Mouse (Mus musculus): ENCODE measurements around the gene Trpt1. TPM values are rescaled to one million over a fixed set of nuclear protein-coding genes. Genes with fewer than 3 reads are reported as not detected.
A peak's percentile ranks its signal among the peaks of the same experiment; 100 is the strongest.
"Not testable (repeated sequence)": the region's sequence is repeated elsewhere in the genome, so short reads cannot be mapped to it uniquely, and the experiment has no call there.

Gene Trpt1
- total RNA-seq, 2 experiments from 2014 or later, result 18.8 to 19.6 TPM

- H3K27ac ChIP-seq, result peak within 1 kb of the TSS; percentile 97
These were observed 8.6 kb upstream of the Trpt1 start, which contains the start of gene Vegfb for GRCm38 (mm10) chr19:6987061-6987903. TSS of gene Vegfb (minus strand) at chr19:6987651.

GRCm38 (mm10) chr19:6987904-6988285 lies 8.0 kb upstream of the Trpt1 start:
- H3K27ac ChIP-seq, result peak overlapping the region; percentile 97
- no peak for DNase-seq (ENCODE audit: extremely low spot score in 1 of 2, low spot score in 2 of 2)
- H3K4me3 ChIP-seq, result peak overlapping the region; percentile 78
- TF ChIP-seq CTCF (IDR thresholded peaks at IDR 0.05), result no peak
- intact Hi-C loops (cut with DNase I), result no loop called here

More at GRCm38 (mm10) chr19:6987061-6987903, 8.6 kb upstream of the Trpt1 start, which contains the start of gene Vegfb:
- DNase-seq (ENCODE audit: extremely low spot score in 1 of 2, low spot score in 2 of 2), result peak; percentile 62 to 65
- intact Hi-C loops (cut with DNase I), result no loop called here
- TF ChIP-seq CTCF (IDR thresholded peaks at IDR 0.05), result no peak
- peak within 1 kb of the TSS; percentile 78 for H3K4me3 ChIP-seq

GRCm38 (mm10) chr19:6989251-6989650 lies 6.7 kb upstream of the Trpt1 start:
- no peak overlapping the region for H3K4me3 ChIP-seq
- DNase-seq (ENCODE audit: extremely low spot score in 1 of 2, low spot score in 2 of 2), result no peak
- TF ChIP-seq CTCF (IDR thresholded peaks at IDR 0.05), result no peak
- H3K27ac ChIP-seq, result no peak overlapping the region
- intact Hi-C loops (cut with DNase I), result no loop called here

- H3K27ac ChIP-seq, result no peak overlapping the region
- H3K4me3 ChIP-seq, result no peak overlapping the region
- TF ChIP-seq CTCF (IDR thresholded peaks at IDR 0.05), result no peak
- no peak for DNase-seq (ENCODE audit: extremely low spot score in 1 of 2, low spot score in 2 of 2)
- intact Hi-C loops (cut with DNase I), result no loop called here
These were observed 5.2 kb upstream of the Trpt1 start for GRCm38 (mm10) chr19:6990712-6991111.

- DNase-seq (ENCODE audit: extremely low spot score in 1 of 2, low spot score in 2 of 2); intact Hi-C loops (cut with DNase I); H3K27ac ChIP-seq; H3K4me3 ChIP-seq: not testable (repeated sequence)
These were observed 4.8 kb upstream of the Trpt1 start for GRCm38 (mm10) chr19:6991166-6991565.

- no peak; the same call in 1 of the 2 replicates for TF ChIP-seq CTCF (IDR thresholded peaks at IDR 0.05)
- Histone ChIP-seq H3K4me3 (peak within 1 kb of the TSS; percentile 73), H3K27ac (peak within 1 kb of the TSS; percentile 86)
- peak; percentile 91 to 95 for DNase-seq (ENCODE audit: extremely low spot score in 1 of 2, low spot score in 2 of 2)
- intact Hi-C loops (cut with DNase I), result no loop called here
These were observed 3.7 kb upstream of the Trpt1 start, which contains the start of gene Dnajc4 for GRCm38 (mm10) chr19:6992011-6992858. TSS of gene Dnajc4 (minus strand) at chr19:6992572.

GRCm38 (mm10) chr19:6993011-6993770 lies 2.7 kb upstream of the Trpt1 start:
- no peak overlapping the region; the same call in 1 of the 2 replicates for H3K27ac ChIP-seq
- intact Hi-C loops (cut with DNase I), result no loop called here
- no peak for TF ChIP-seq CTCF (IDR thresholded peaks at IDR 0.05)
- peak overlapping the region; percentile 73 for H3K4me3 ChIP-seq
- no peak for DNase-seq (ENCODE audit: extremely low spot score in 1 of 2, low spot score in 2 of 2)

GRCm38 (mm10) chr19:6994002-6994401 lies 1.9 kb upstream of the Trpt1 start:
- H3K4me3 ChIP-seq, result no peak overlapping the region
- intact Hi-C loops (cut with DNase I), result no loop called here
- no peak overlapping the region for H3K27ac ChIP-seq
- DNase-seq (ENCODE audit: extremely low spot score in 1 of 2, low spot score in 2 of 2), result no peak
- no peak for TF ChIP-seq CTCF (IDR thresholded peaks at IDR 0.05)

- Histone ChIP-seq H3K4me3 (no peak overlapping the region), H3K27ac (no peak overlapping the region)
- no peak for TF ChIP-seq CTCF (IDR thresholded peaks at IDR 0.05)
- no peak for DNase-seq (ENCODE audit: extremely low spot score in 1 of 2, low spot score in 2 of 2)
- intact Hi-C loops (cut with DNase I), result no loop called here
These were observed 1.4 kb upstream of the Trpt1 start for GRCm38 (mm10) chr19:6994489-6994888.

- TF ChIP-seq CTCF (IDR thresholded peaks at IDR 0.05), result no peak
- intact Hi-C loops (cut with DNase I), result no loop called here
- H3K4me3 ChIP-seq, result peak overlapping the region; percentile 89
- H3K27ac ChIP-seq, result peak overlapping the region; percentile 63
- no peak for DNase-seq (ENCODE audit: extremely low spot score in 1 of 2, low spot score in 2 of 2)
These were observed 508 bp upstream of the Trpt1 start for GRCm38 (mm10) chr19:6995255-6995991.
